Mouse (Mus musculus): ENCODE data around the gene AI464131. TPM values are rescaled to one million over a fixed set of nuclear protein-coding genes. Genes with fewer than 3 reads are reported as not detected.

The AI464131 gene
- not detected for total RNA-seq (2023)

GRCm38 (mm10) chr4:41502986-41503412 is at the start of gene AI464131:
AI464131 (minus strand) TSS chr4:41503076.

GRCm38 (mm10) chr4:41517233-41517632 is 14.4 kb upstream of the AI464131 start, which contains the start of gene 1110017D15Rik:
1110017D15Rik (minus strand) TSS chr4:41517333.

DNA sequence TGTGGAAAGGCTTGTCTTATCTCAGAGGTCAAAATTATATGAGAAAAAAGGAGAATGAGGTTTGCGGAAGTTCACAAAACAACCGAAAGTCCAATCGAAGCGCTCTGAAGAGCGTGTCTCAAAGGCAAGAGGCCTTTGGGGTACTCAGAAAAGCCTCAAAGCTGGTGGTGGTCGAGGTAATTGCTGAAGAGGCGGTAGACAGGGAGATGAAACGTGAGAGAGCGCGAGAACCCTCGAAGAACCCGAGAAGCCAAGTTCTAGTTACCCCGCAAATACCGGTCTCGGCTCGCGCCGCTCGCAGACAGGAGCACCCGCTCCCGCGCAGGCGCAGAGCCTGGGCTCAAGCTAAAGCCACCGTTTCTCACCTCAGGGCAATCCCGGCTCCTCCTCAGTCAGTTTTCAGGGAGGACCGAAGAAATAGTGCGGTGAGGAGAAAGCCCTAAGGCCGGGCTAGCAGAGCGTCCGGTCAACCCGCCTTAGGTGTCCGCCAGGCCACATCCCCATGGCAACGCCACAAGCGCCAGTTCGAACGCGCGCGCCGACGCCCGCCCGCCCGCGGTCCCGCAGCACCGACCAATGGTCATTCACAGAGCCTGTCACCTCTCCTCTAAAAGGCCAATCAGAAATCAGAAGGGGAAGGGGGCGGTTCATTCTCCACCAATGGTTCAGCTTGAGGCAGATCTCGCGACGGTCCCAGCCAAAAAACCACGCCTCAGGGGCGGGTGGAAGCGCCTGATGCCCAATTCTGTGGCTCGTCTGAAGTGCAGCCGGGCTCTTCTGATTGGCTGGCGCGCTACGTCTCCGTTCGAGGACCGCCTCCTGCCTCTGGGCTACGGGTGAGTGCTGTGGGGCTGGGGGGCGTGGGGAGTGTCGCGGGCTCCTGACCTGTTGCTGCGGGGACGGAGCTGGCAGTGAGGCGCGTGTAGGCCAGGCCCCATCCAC is 38.3 kb downstream of the AI464131 start, which contains the start of the genes Kif24 and Nudt2:
TSS of gene Kif24 (minus strand) at position 543 of the 942 bp plus-strand sequence.
TSS of gene Nudt2 (plus strand) at position 807 of the 942 bp plus-strand sequence.

Other genes starting within 250 kb of the AI464131 start
- gene Ubap2, start 227.9 kb downstream of the AI464131 start, total RNA-seq (2023) = 69.5 TPM
- gene Dcaf12, start 188.2 kb downstream of the AI464131 start, total RNA-seq (2023) = 31.7 TPM
- 46.1 TPM for gene Ubap1, start 154.1 kb downstream of the AI464131 start, total RNA-seq (2023)
- gene Kif24, start 38.2 kb downstream of the AI464131 start, total RNA-seq (2023) = 1.8 TPM
- gene Nudt2, start 37.9 kb downstream of the AI464131 start, total RNA-seq (2023) = 5.2 TPM
- not detected for gene 1110017D15Rik, start 14.3 kb upstream of the AI464131 start, total RNA-seq (2023)
- 7.6 TPM for gene Fam219a, start 66.5 kb upstream of the AI464131 start, total RNA-seq (2023)
- not detected for gene Dnaic1, start 66.7 kb upstream of the AI464131 start, total RNA-seq (2023)
- not detected for gene Enho, start 137.2 kb upstream of the AI464131 start, total RNA-seq (2023)
- not detected for gene Cntfr, start 194.0 kb upstream of the AI464131 start, total RNA-seq (2023)
- gene Il11ra1, start 196.9 kb upstream of the AI464131 start, total RNA-seq (2023) = 13.1 TPM
- gene Rpp25l, start 210.5 kb upstream of the AI464131 start, total RNA-seq (2023) = 29.0 TPM
- gene Dctn3, start 220.1 kb upstream of the AI464131 start, total RNA-seq (2023) = 42.5 TPM
- not detected for gene Arid3c, start 228.1 kb upstream of the AI464131 start, total RNA-seq (2023)